Mouse (Mus musculus) ES-Bruce4 (cell line): ENCODE measurements around the gene Tldc2.

Experiments
- CTCF ChIP-seq: IDR thresholded peaks from one replicate; pipeline ENCODE4 v1.8.1; 2011; ENCODE audit warnings: low read depth, low read length
- EP300 ChIP-seq: IDR thresholded peaks from 2 replicates; pipeline ENCODE4 v1.6.1; 2011; ENCODE audit warnings: low read depth, low read length; ENCODE audit not compliant: insufficient read depth
- POLR2A ChIP-seq: IDR thresholded peaks from one replicate; pipeline ENCODE4 v1.8.1; 2011; ENCODE audit warnings: low read length; ENCODE audit not compliant: insufficient read depth

GRCm38 (mm10) chr2:157108236-157108635 is 21.4 kb downstream of the Tldc2 start:
- TF ChIP-seq CTCF (no peak), POLR2A (no peak), EP300 (no peak)
